Mouse (Mus musculus) urinary bladder, postnatal 4 days (tissue): ENCODE data around the gene Tusc2.
"Not testable (repeated sequence)": the region's sequence is repeated elsewhere in the genome, so short reads cannot be mapped to it uniquely, and the experiment has no call there.

ENCODE experiments used
- DNase-seq, 2 experiments: peaks; one replicate each; pipeline ENCODE4 v3.0.0; 2021 to 2022; ENCODE audit warnings: low spot score in 2 of 2

Gene Tusc2

GRCm38 (mm10) chr9:107545199-107545598 is 17.9 kb upstream of the Tusc2 start:
- no peak for DNase-seq

- peak in 1 of 2 experiments; percentile 78 for DNase-seq
Measured at GRCm38 (mm10) chr9:107545602-107546001, 17.5 kb upstream of the Tusc2 start.

- DNase-seq: peak; percentile 81 to 91
Measured at GRCm38 (mm10) chr9:107547026-107547425, 16.0 kb upstream of the Tusc2 start, which contains the start of gene Zmynd10. TSS of gene Zmynd10 (plus strand) at chr9:107547298.

GRCm38 (mm10) chr9:107547957-107548356 is 15.1 kb upstream of the Tusc2 start:
- no peak for DNase-seq

GRCm38 (mm10) chr9:107548820-107549219 is 14.2 kb upstream of the Tusc2 start:
- no peak for DNase-seq

- no peak for DNase-seq
Measured at GRCm38 (mm10) chr9:107549297-107550074, 13.6 kb upstream of the Tusc2 start.

- no peak for DNase-seq
Measured at GRCm38 (mm10) chr9:107550491-107551116, 12.5 kb upstream of the Tusc2 start.

GRCm38 (mm10) chr9:107551117-107551889 is 11.8 kb upstream of the Tusc2 start, which contains the start of gene Rassf1:
TSS of gene Rassf1 (plus strand) at chr9:107551555.
- DNase-seq: peak; percentile 71 to 74

- DNase-seq: no peak
Measured at GRCm38 (mm10) chr9:107551890-107552355, 11.1 kb upstream of the Tusc2 start.

GRCm38 (mm10) chr9:107552690-107553393 is 10.2 kb upstream of the Tusc2 start:
- no peak for DNase-seq

GRCm38 (mm10) chr9:107553541-107554318 is 9.3 kb upstream of the Tusc2 start:
- no peak for DNase-seq

- peak; percentile 93 to 94 for DNase-seq
Measured at GRCm38 (mm10) chr9:107554319-107554825, 8.7 kb upstream of the Tusc2 start.

- peak; percentile 65 to 76 for DNase-seq
Measured at GRCm38 (mm10) chr9:107555031-107555457, 8.0 kb upstream of the Tusc2 start.

GRCm38 (mm10) chr9:107555701-107556100 is 7.4 kb upstream of the Tusc2 start:
- no peak for DNase-seq

GRCm38 (mm10) chr9:107556346-107556745 is 6.7 kb upstream of the Tusc2 start:
- DNase-seq: no peak

- DNase-seq: not testable (repeated sequence)
Measured at GRCm38 (mm10) chr9:107565556-107565955, 2.5 kb downstream of the Tusc2 start.

- DNase-seq: peak; percentile 66 to 86
Measured at GRCm38 (mm10) chr9:107566041-107566709, 3.1 kb downstream of the Tusc2 start.

- DNase-seq: no peak
Measured at GRCm38 (mm10) chr9:107566855-107567254, 3.8 kb downstream of the Tusc2 start.

GRCm38 (mm10) chr9:107567702-107568319 is 4.8 kb downstream of the Tusc2 start, which contains the start of gene Hyal2:
TSS of gene Hyal2 (plus strand) at chr9:107567945.
- no peak for DNase-seq
